Mouse (Mus musculus) forebrain, embryonic 12.5 days (tissue): ENCODE data around the gene Ltbp1. TPM values are rescaled to one million over a fixed set of nuclear protein-coding genes. Genes with fewer than 3 reads are reported as not detected.
A peak's percentile ranks its signal among the peaks of the same experiment; 100 is the strongest.

ENCODE experiments used
- ATAC-seq: fragments of 200-750 bp; cut with Nextera tagmentation; 2 replicates; pipeline ENCODE4 v1.8.0; 2017; ENCODE audit warnings: moderate TSS enrichment; ENCODE audit not compliant: low FRiP score
- H3K27ac ChIP-seq: fragments of 300-500 bp; sonication (generic); 2 replicates; pipeline ENCODE4 v1.5.1; 2016; ENCODE audit warnings: mild to moderate bottlenecking
- H3K27me3 ChIP-seq: fragments of 300-500 bp; sonication (generic); 2 replicates; pipeline ENCODE4 v1.6.1; 2016; ENCODE audit warnings: mild to moderate bottlenecking
- H3K36me3 ChIP-seq: fragments of 300-500 bp; sonication (generic); replicated peaks from 2 replicates; pipeline ENCODE4 v1.6.1; 2016; ENCODE audit warnings: mild to moderate bottlenecking
- H3K4me1 ChIP-seq: fragments of 300-500 bp; sonication (generic); 2 replicates; pipeline ENCODE4 v1.6.1; 2016
- H3K4me2 ChIP-seq: fragments of 300-500 bp; sonication (generic); 2 replicates; pipeline ENCODE4 v1.6.1; 2016; ENCODE audit warnings: mild to moderate bottlenecking, moderate library complexity
- H3K4me3 ChIP-seq: fragments of 300-500 bp; sonication (generic); replicated peaks from 2 replicates; pipeline ENCODE4 v1.5.1; 2016; ENCODE audit warnings: mild to moderate bottlenecking
- H3K9ac ChIP-seq: fragments of 300-500 bp; sonication (generic); 2 replicates; pipeline ENCODE4 v1.6.1; 2016; ENCODE audit warnings: mild to moderate bottlenecking
- H3K9me3 ChIP-seq: fragments of 300-500 bp; sonication (generic); 2 replicates; pipeline ENCODE4 v1.6.1; 2016
- WGBS: fragments of 180-500 bp; shearing (Covaris S2); methylation state at CpG from one replicate; pipeline ENCODE4 v1.1.7; 2016; 5-methylcytosine and 5-hydroxymethylcytosine counted together
- polyA plus RNA-seq: library from polyadenylated mRNA; unstranded; fragments of >200 nt; fragmentation: Nextera tagmentation; extraction: Ambion mirVana; gene quantifications from 2 replicates; pipeline ENCODE4 v1.2.1, GENCODE M21; 2016

Gene Ltbp1
- polyA plus RNA-seq, 1 experiment from 2014 or later = 4.0 TPM

GRCm38 (mm10) chr17:75370120-75370519 is 364.8 kb downstream of the Ltbp1 start:
- H3K27me3 ChIP-seq = no peaks in the 10 kb centered on the region
- no peaks in the 10 kb centered on the region for H3K9me3 ChIP-seq
- 92% methylated on average over 4 of the region's 4 CpGs for WGBS
- no peaks in the 10 kb centered on the region for H3K4me1 ChIP-seq
- H3K27ac ChIP-seq = no peak overlapping the region
- no peaks in the 10 kb centered on the region for H3K36me3 ChIP-seq
- H3K4me2 ChIP-seq = no peak overlapping the region
- no peak for ATAC-seq
- no peak overlapping the region for H3K4me3 ChIP-seq
- no peak overlapping the region for H3K9ac ChIP-seq

GRCm38 (mm10) chr17:75371650-75372049 is 366.3 kb downstream of the Ltbp1 start:
- no peak overlapping the region for H3K27ac ChIP-seq
- H3K4me3 ChIP-seq = no peak overlapping the region
- no peak overlapping the region for H3K9ac ChIP-seq
- ATAC-seq = no peak
- H3K9me3 ChIP-seq = no peaks in the 10 kb centered on the region
- no peaks in the 10 kb centered on the region for H3K27me3 ChIP-seq
- WGBS = 89% methylated on average over 11 of the region's 11 CpGs
- H3K4me1 ChIP-seq = no peaks in the 10 kb centered on the region
- H3K4me2 ChIP-seq = no peak overlapping the region
- H3K36me3 ChIP-seq = no peaks in the 10 kb centered on the region

DNA sequence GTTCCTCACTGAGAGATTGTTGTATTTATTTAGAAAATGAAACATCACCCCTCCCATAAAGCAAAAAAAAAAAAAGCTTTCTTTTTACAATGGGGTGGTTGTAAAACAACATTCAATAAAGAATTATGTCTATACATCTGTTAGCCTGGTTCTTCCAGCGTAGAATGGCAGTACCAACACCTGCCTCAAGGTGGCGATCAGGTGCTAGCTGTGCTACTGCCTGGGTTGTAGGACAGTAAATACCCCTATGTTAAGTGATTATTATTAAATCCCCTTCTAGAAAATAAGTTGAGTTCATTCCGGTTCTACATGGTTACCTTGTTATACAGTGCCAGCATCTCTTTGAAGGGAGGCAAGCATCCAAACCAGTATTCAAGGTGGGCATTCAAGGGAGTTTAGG is 367.0 kb downstream of the Ltbp1 start:
- Histone ChIP-seq H3K27ac (no peak overlapping the region), H3K27me3 (no peaks in the 10 kb centered on the region), H3K36me3 (no peaks in the 10 kb centered on the region), H3K4me1 (no peaks in the 10 kb centered on the region), H3K9me3 (no peaks in the 10 kb centered on the region), H3K4me2 (no peak overlapping the region), H3K9ac (no peak overlapping the region), H3K4me3 (no peak overlapping the region)
- 52% methylated on average over 3 of the region's 3 CpGs for WGBS
- no peak for ATAC-seq

DNA sequence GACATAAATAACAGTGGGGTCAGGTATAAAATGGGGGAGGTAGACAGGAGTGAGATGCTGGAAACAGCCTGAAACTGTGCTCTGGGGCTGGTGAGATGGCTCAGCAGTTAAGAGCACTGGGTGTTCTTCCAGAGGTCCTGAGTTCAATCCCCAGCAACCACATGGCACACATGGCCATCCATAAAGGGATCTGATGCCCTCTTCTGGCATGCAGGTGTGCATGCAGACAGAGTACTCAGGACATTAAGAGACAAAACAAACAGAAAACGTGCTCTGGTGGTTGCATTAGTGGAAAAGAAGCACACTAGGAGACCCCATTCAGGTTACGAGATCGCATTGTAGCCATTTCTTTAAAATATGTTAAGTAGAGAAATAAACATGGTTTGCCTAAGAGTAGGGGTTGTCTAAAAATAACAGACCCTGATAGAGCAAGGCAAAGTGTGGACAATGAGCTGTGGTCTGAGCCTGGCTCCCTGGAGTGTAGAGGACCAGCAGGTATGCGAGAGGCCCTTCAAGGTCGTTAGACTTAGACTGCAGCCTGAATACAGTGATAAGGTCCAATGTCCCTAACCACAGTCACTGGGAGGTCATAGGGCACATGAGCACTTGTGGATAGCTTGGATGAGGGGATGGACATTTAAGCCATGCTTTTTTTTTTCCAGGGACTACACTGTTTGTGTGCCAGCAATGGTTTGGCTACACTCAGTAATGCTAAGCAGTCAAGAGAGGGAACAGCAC is 369.1 kb downstream of the Ltbp1 start:
- Histone ChIP-seq H3K9ac (no peak overlapping the region), H3K36me3 (no peaks in the 10 kb centered on the region), H3K9me3 (no peaks in the 10 kb centered on the region), H3K27ac (no peak overlapping the region), H3K4me1 (no peaks in the 10 kb centered on the region), H3K27me3 (no peaks in the 10 kb centered on the region), H3K4me3 (no peak overlapping the region), H3K4me2 (no peak overlapping the region)
- ATAC-seq = no peak
- 66% methylated on average over 5 of the region's 5 CpGs for WGBS

DNA sequence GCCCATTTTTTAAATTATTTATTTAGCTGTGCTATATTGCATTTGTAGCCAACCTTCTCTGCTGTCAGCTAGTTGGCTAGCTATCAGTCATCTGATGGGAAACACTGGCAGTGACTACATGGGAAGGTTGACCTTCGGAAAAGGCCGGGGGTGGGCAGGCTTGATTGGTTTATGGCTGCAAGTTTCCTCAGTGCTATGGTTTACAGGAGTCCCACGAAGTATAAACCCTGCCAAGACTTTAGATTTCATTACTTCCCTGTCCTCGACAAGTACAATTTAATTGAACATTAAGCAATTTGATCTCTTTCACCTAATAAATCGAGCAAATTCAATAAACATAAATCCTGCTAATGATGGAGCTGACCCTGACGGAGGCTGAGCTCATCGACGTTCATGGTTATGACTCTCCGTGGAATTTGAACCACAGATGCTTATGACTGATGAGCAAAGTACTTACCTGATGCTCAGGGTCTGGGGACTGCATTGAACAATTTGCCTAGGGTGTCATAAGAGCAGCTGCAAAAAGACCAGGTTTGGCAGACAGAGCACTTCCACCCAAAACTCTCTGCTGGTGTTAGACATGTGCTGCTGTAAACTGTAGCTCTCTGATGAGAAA is 373.0 kb downstream of the Ltbp1 start:
- no peaks in the 10 kb centered on the region for H3K36me3 ChIP-seq
- ATAC-seq = no peak
- H3K27ac ChIP-seq = no peak overlapping the region
- H3K27me3 ChIP-seq = no peaks in the 10 kb centered on the region
- 94% methylated on average over 9 of the region's 9 CpGs for WGBS
- no peak overlapping the region for H3K9ac ChIP-seq
- H3K4me1 ChIP-seq = no peaks in the 10 kb centered on the region
- no peaks in the 10 kb centered on the region for H3K9me3 ChIP-seq
- no peak overlapping the region for H3K4me3 ChIP-seq
- H3K4me2 ChIP-seq = no peak overlapping the region

DNA sequence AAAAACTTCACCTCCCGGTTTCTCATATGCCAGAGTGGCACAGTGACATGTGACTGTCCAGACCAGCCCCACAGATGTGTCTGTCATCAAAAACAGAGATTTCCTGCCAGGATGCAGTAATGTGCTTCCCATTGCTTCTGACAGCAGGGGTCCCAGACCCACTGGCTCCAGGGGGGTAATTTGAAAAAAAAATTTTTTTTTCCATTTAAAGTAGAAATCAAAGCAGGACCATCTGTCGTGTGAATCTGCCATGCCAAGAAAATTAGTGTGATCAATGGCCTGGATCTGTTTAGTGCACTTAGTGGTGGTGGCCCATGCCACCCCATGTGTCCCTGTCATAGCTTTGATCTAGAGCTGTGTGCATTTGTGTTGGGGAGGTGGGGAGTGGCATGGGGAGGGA is 374.8 kb downstream of the Ltbp1 start:
- Histone ChIP-seq H3K36me3 (no peaks in the 10 kb centered on the region), H3K4me1 (no peaks in the 10 kb centered on the region), H3K9me3 (no peaks in the 10 kb centered on the region), H3K9ac (no peak overlapping the region), H3K27ac (no peak overlapping the region), H3K4me2 (no peak overlapping the region), H3K27me3 (no peaks in the 10 kb centered on the region), H3K4me3 (no peak overlapping the region)
- WGBS = 61% methylated on average over 2 of the region's 2 CpGs
- peak; percentile 61; the same call in 1 of the 2 replicates for ATAC-seq

DNA sequence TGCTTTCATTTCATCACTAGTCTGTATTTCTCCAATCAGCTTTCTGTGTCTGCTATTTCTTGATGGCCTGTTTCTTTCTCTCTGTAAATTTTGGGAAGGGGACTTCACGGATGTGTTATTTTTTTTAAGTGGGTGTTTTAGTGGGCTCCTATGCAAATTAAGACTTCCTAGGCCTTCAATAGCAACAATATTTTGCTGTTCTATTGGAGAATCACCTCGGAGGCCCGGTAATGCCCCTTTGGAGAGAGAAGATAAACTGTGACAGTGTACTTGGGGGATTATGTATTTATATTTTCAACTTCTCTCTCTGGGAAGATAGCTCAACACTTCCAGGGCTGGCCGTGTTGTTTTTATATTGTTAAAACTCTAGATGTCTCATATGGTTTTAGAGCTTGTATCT is 383.0 kb downstream of the Ltbp1 start:
- Histone ChIP-seq H3K27ac (no peak overlapping the region), H3K4me3 (no peak overlapping the region), H3K9ac (no peak overlapping the region), H3K4me2 (no peak overlapping the region), H3K9me3 (no peaks in the 10 kb centered on the region), H3K36me3 (no peaks in the 10 kb centered on the region), H3K27me3 (no peaks in the 10 kb centered on the region), H3K4me1 (no peaks in the 10 kb centered on the region)
- no peak for ATAC-seq
- 85% methylated on average over 4 of the region's 4 CpGs for WGBS

GRCm38 (mm10) chr17:75390142-75390541 is 384.8 kb downstream of the Ltbp1 start:
- no peaks in the 10 kb centered on the region for H3K9me3 ChIP-seq
- no peak overlapping the region for H3K4me3 ChIP-seq
- 0 out of 2 replicates have a peak, but pooled peaks have one; percentile 33 for ATAC-seq
- 92% methylated on average over 10 of the region's 10 CpGs for WGBS
- H3K36me3 ChIP-seq = no peaks in the 10 kb centered on the region
- no peak overlapping the region for H3K27ac ChIP-seq
- no peak overlapping the region for H3K9ac ChIP-seq
- H3K4me2 ChIP-seq = no peak overlapping the region
- H3K27me3 ChIP-seq = no peaks in the 10 kb centered on the region
- H3K4me1 ChIP-seq = no peaks in the 10 kb centered on the region

DNA sequence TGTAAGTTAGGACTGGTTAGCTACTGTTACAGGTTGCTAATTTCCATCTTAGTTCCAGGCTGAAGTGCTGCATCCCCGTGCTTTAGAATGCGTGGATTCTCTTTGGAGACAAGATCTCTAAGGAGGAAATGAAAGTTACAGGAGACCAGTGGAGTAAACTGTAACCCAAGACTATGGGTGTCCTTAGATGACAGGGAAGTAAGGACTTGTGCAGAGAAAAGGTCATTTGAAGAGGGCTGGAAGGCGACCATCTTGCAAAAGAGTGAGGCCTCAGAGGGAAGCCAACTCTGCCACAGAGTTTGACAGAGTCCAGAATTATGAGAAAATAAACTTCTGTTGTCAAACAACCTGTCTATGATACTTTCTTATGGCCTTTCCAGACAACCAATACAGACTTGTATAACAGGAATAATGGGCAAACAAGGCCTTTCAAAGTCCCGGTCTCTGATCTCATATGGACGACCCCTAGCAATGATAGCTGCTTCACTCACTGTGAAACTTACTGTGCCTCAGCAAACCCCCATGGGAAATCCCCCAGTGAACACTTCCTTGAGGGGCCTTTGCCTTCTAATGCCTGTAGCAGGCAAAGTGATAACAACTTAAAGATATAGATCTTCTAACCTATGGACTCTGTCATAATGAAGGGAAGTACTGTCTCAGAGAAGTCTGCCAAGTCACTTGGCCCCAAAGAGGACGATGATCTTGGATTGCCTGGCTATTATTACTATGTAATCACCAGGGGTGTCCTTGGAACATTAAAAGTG is 386.2 kb downstream of the Ltbp1 start:
- Histone ChIP-seq H3K4me1 (no peaks in the 10 kb centered on the region), H3K36me3 (no peaks in the 10 kb centered on the region), H3K4me2 (no peak overlapping the region), H3K27ac (no peak overlapping the region), H3K4me3 (no peak overlapping the region), H3K9ac (no peak overlapping the region), H3K9me3 (no peaks in the 10 kb centered on the region), H3K27me3 (no peaks in the 10 kb centered on the region)
- 92% methylated on average over 6 of the region's 6 CpGs for WGBS
- ATAC-seq = no peak

DNA sequence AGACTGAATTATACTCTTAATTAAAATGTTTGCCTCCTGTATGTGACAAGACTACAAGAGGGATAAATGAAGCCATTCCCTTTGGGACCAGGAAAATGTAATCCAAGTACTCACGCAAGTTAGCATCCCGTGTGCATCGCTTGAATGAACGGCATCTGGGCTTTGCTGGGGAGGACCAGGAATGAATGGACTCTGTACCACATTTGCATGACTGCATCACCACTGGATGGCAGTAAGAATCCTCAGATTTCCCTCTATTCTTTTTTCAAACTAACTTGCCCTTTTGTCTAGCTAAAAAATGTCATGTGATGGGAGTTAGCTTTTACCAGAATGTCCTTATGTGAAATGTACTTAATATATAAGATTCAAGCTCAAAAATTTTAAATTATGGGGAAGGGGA is 401.0 kb downstream of the Ltbp1 start:
- 56% methylated on average over 4 of the region's 4 CpGs for WGBS

GRCm38 (mm10) chr17:75416861-75417260 is 411.5 kb downstream of the Ltbp1 start:
- H3K4me1 ChIP-seq = no peaks in the 10 kb centered on the region
- no peak overlapping the region for H3K9ac ChIP-seq
- WGBS = 88% methylated on average over 3 of the region's 3 CpGs
- H3K4me3 ChIP-seq = no peak overlapping the region
- H3K27me3 ChIP-seq = no peaks in the 10 kb centered on the region
- peaks cover 4% of the 10 kb centered on the region; the same call in 1 of the 2 replicates for H3K9me3 ChIP-seq
- no peak for ATAC-seq
- no peaks in the 10 kb centered on the region for H3K36me3 ChIP-seq
- H3K27ac ChIP-seq = no peak overlapping the region
- H3K4me2 ChIP-seq = no peak overlapping the region

More for the DNA sequence above, 401.0 kb downstream of the Ltbp1 start:
- Histone ChIP-seq H3K27ac (no peak overlapping the region), H3K27me3 (no peaks in the 10 kb centered on the region), H3K9ac (no peak overlapping the region), H3K4me3 (no peak overlapping the region), H3K4me2 (no peak overlapping the region), H3K36me3 (no peaks in the 10 kb centered on the region), H3K4me1 (no peaks in the 10 kb centered on the region), H3K9me3 (no peaks in the 10 kb centered on the region)
- ATAC-seq = 0 out of 2 replicates have a peak, but pooled peaks have one; percentile 23

GRCm38 (mm10) chr17:75434152-75434551 is 428.8 kb downstream of the Ltbp1 start:
- no peak for ATAC-seq
- H3K4me3 ChIP-seq = no peak overlapping the region
- no peaks in the 10 kb centered on the region for H3K9me3 ChIP-seq
- H3K36me3 ChIP-seq = no peaks in the 10 kb centered on the region
- H3K27ac ChIP-seq = no peak overlapping the region
- H3K4me2 ChIP-seq = no peak overlapping the region
- H3K9ac ChIP-seq = no peak overlapping the region
- 93% methylated on average over 2 of the region's 2 CpGs for WGBS
- 0 out of 2 replicates have a peak, but pooled peaks cover 4% of the 10 kb centered on the region for H3K4me1 ChIP-seq
- no peaks in the 10 kb centered on the region for H3K27me3 ChIP-seq
